Mouse (Mus musculus): ENCODE results near the gene Lyg2.

- TF ChIP-seq GATA1 (IDR thresholded peaks at IDR 0.05; ENCODE audit: low read length) (no peak), TAL1 (IDR thresholded peaks at IDR 0.05; ENCODE audit: low read length) (no peak)
These were observed 1.8 kb upstream of the Lyg2 start for GRCm38 (mm10) chr1:37918096-37918495.
